Mouse (Mus musculus): ENCODE measurements at regions not wholly inside any gene's neighbourhood (a gene's known extent, or its start where the extent isn't known, plus 50 kb on each side); places are given as distances from the start of the nearest gene placed in this dataset.

DNA sequence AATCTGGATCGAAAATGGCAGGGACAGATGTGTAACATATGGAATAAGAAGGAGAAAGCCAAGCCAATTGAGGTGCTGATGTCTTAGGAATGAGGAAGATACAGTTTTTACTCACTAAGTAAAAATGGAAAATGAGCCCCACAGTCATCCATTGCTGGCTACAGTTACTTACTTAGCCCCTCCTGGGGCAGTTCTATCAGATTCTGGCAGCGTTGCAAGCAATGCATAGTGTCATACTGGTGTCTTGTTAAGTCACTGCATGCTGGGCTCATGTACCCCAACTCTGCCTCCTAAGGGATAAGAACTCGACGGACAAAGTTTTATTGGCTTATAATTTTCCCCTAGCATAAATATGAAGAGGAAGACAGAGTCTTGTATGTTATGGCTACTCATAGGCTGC is 129.4 kb upstream of the Rnd3 start:
- H3K4me3 ChIP-seq (ENCODE audit: insufficient read depth in 1 of 2, low read depth in 1 of 2, low read length in 2 of 2, poor library complexity in 1 of 2, severe bottlenecking in 1 of 2) = no peak overlapping the region
- no peak overlapping the region for H3K27ac ChIP-seq (ENCODE audit: insufficient read depth, low read depth, low read length, poor library complexity, severe bottlenecking)
- H3K4me1 ChIP-seq (ENCODE audit: control insufficient read depth in 2 of 2, insufficient read depth in 2 of 2, low read length in 2 of 2, poor library complexity in 1 of 2) = no peaks in the 10 kb centered on the region
- no peaks in the 10 kb centered on the region for H3K36me3 ChIP-seq (ENCODE audit: control insufficient read depth, insufficient read depth, low read length, poor library complexity, severe bottlenecking)
- H3K9me3 ChIP-seq (ENCODE audit: control insufficient read depth, insufficient read depth, low read depth, low read length) = no peaks in the 10 kb centered on the region
- no peak for DNase-seq (ENCODE audit: low read depth, low spot score)
- TF ChIP-seq ZNF384 (IDR thresholded peaks at IDR 0.05; ENCODE audit: low read depth, low read length) (no peak), CHD2 (IDR thresholded peaks at IDR 0.05; ENCODE audit: low read depth, low read length) (no peak), ZC3H11A (IDR thresholded peaks at IDR 0.05; ENCODE audit: borderline replicate concordance, low read depth, low read length) (no peak), MAFK (IDR thresholded peaks at IDR 0.05; ENCODE audit: insufficient read depth, low read depth, low read length) (no peak), HCFC1 (IDR thresholded peaks at IDR 0.05; ENCODE audit: borderline replicate concordance, insufficient read depth, low read length) (no peak)
- in situ Hi-C loops (cut with MboI; ENCODE audit: low sequenced_read_pairs in 2 of 2, unreplicated experiment in 2 of 2) = no loop called here
- no peak overlapping the region for H3K9ac ChIP-seq (ENCODE audit: insufficient read depth, low read depth, low read length, poor library complexity, severe bottlenecking)

DNA sequence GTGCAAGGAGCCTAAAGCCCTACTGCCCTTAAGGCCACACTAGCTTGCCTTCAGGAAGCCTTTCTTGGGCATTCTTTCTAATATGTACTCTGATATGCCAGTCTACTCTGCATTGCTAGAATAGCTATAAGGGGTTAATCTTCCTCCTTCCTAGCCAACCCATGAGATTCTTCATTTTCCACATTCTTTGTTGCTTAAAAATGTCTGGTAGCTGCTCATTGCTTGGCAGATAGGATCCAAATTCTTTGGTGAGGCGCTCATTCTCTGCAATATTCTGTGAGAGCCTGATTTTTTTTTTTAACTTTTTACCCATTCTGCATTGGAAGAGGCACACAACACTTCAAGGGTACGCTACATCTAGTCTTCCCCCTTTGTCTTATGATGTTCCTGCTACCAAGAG is 127.7 kb upstream of the Rnd3 start:
- Histone ChIP-seq H3K27ac (ENCODE audit: insufficient read depth, low read depth, low read length, poor library complexity, severe bottlenecking) (no peak overlapping the region), H3K36me3 (ENCODE audit: control insufficient read depth, insufficient read depth, low read length, poor library complexity, severe bottlenecking) (no peaks in the 10 kb centered on the region), H3K4me1 (ENCODE audit: control insufficient read depth in 2 of 2, insufficient read depth in 2 of 2, low read length in 2 of 2, poor library complexity in 1 of 2) (no peaks in the 10 kb centered on the region), H3K9me3 (ENCODE audit: control insufficient read depth, insufficient read depth, low read depth, low read length) (no peaks in the 10 kb centered on the region), H3K4me3 (ENCODE audit: insufficient read depth in 1 of 2, low read depth in 1 of 2, low read length in 2 of 2, poor library complexity in 1 of 2, severe bottlenecking in 1 of 2) (no peak overlapping the region), H3K9ac (ENCODE audit: insufficient read depth, low read depth, low read length, poor library complexity, severe bottlenecking) (no peak overlapping the region)
- DNase-seq (ENCODE audit: low read depth, low spot score) = no peak
- no peak for TF ChIP-seq ZNF384 (IDR thresholded peaks at IDR 0.05; ENCODE audit: low read depth, low read length)
- no peak for TF ChIP-seq MAFK (IDR thresholded peaks at IDR 0.05; ENCODE audit: insufficient read depth, low read depth, low read length)
- TF ChIP-seq ZC3H11A (IDR thresholded peaks at IDR 0.05; ENCODE audit: borderline replicate concordance, low read depth, low read length) = no peak
- no peak for TF ChIP-seq HCFC1 (IDR thresholded peaks at IDR 0.05; ENCODE audit: borderline replicate concordance, insufficient read depth, low read length)
- no peak for TF ChIP-seq CHD2 (IDR thresholded peaks at IDR 0.05; ENCODE audit: low read depth, low read length)
- in situ Hi-C loops (cut with MboI; ENCODE audit: low sequenced_read_pairs in 2 of 2, unreplicated experiment in 2 of 2) = no loop called here

DNA sequence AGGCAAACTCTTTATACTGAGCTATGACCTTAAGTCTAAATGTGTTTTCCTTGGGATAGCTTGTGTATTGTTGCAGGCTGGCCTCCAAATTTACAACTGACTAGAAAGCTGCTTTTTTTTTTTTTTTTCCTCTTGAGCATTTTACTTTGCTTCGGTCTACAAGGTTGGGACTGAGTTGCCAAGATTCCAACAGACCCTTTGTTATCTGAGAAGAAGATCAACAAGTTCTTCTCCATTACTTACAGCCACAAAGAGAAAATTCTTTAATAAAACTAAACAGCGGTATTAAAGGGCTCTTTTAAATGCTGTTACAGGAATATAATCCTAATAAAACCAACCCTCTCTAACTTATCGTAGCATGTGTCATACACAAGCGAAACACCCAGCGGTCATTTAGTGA is 124.4 kb upstream of the Rnd3 start:
- H3K9me3 ChIP-seq (ENCODE audit: control insufficient read depth, insufficient read depth, low read depth, low read length) = no peaks in the 10 kb centered on the region
- DNase-seq (ENCODE audit: low read depth, low spot score) = no peak
- H3K4me1 ChIP-seq (ENCODE audit: control insufficient read depth in 2 of 2, insufficient read depth in 2 of 2, low read length in 2 of 2, poor library complexity in 1 of 2) = no peaks in the 10 kb centered on the region
- no peak overlapping the region for H3K4me3 ChIP-seq (ENCODE audit: insufficient read depth in 1 of 2, low read depth in 1 of 2, low read length in 2 of 2, poor library complexity in 1 of 2, severe bottlenecking in 1 of 2)
- TF ChIP-seq ZNF384 (IDR thresholded peaks at IDR 0.05; ENCODE audit: low read depth, low read length) (no peak), ZC3H11A (IDR thresholded peaks at IDR 0.05; ENCODE audit: borderline replicate concordance, low read depth, low read length) (no peak), CHD2 (IDR thresholded peaks at IDR 0.05; ENCODE audit: low read depth, low read length) (no peak), HCFC1 (IDR thresholded peaks at IDR 0.05; ENCODE audit: borderline replicate concordance, insufficient read depth, low read length) (no peak), MAFK (IDR thresholded peaks at IDR 0.05; ENCODE audit: insufficient read depth, low read depth, low read length) (no peak)
- H3K27ac ChIP-seq (ENCODE audit: insufficient read depth, low read depth, low read length, poor library complexity, severe bottlenecking) = no peak overlapping the region
- no peaks in the 10 kb centered on the region for H3K36me3 ChIP-seq (ENCODE audit: control insufficient read depth, insufficient read depth, low read length, poor library complexity, severe bottlenecking)
- no peak overlapping the region for H3K9ac ChIP-seq (ENCODE audit: insufficient read depth, low read depth, low read length, poor library complexity, severe bottlenecking)
- in situ Hi-C loops (cut with MboI; ENCODE audit: low sequenced_read_pairs in 2 of 2, unreplicated experiment in 2 of 2) = no loop called here

DNA sequence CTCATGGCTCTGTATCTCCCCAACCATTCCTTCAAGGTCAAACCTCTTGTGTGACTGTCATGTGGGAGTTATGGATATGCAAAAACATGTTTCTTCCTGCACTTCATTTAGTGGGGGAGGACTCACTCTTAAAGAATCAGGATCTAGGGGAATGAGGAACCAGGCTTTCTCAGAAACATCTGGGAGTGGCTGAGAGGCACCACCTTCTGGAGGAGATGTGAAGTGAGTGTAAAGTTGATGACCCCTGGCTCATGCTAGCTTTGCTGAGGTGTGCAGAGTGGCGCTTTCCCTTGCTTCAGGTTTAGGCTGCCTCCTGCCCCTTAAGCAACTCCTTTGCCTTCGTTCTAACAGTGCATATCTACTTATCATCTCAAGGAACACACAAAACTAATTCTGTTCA is 119.6 kb upstream of the Rnd3 start:
- no peak for DNase-seq (ENCODE audit: low read depth, low spot score)
- no peaks in the 10 kb centered on the region for H3K36me3 ChIP-seq (ENCODE audit: control insufficient read depth, insufficient read depth, low read length, poor library complexity, severe bottlenecking)
- in situ Hi-C loops (cut with MboI; ENCODE audit: low sequenced_read_pairs in 2 of 2, unreplicated experiment in 2 of 2) = no loop called here
- H3K9ac ChIP-seq (ENCODE audit: insufficient read depth, low read depth, low read length, poor library complexity, severe bottlenecking) = no peak overlapping the region
- no peak overlapping the region for H3K4me3 ChIP-seq (ENCODE audit: insufficient read depth in 1 of 2, low read depth in 1 of 2, low read length in 2 of 2, poor library complexity in 1 of 2, severe bottlenecking in 1 of 2)
- H3K4me1 ChIP-seq (ENCODE audit: control insufficient read depth in 2 of 2, insufficient read depth in 2 of 2, low read length in 2 of 2, poor library complexity in 1 of 2) = no peaks in the 10 kb centered on the region
- no peak overlapping the region for H3K27ac ChIP-seq (ENCODE audit: insufficient read depth, low read depth, low read length, poor library complexity, severe bottlenecking)
- H3K9me3 ChIP-seq (ENCODE audit: control insufficient read depth, insufficient read depth, low read depth, low read length) = no peaks in the 10 kb centered on the region
- TF ChIP-seq HCFC1 (IDR thresholded peaks at IDR 0.05; ENCODE audit: borderline replicate concordance, insufficient read depth, low read length) (no peak), ZNF384 (IDR thresholded peaks at IDR 0.05; ENCODE audit: low read depth, low read length) (no peak), CHD2 (IDR thresholded peaks at IDR 0.05; ENCODE audit: low read depth, low read length) (no peak), MAFK (IDR thresholded peaks at IDR 0.05; ENCODE audit: insufficient read depth, low read depth, low read length) (no peak), ZC3H11A (IDR thresholded peaks at IDR 0.05; ENCODE audit: borderline replicate concordance, low read depth, low read length) (no peak)

DNA sequence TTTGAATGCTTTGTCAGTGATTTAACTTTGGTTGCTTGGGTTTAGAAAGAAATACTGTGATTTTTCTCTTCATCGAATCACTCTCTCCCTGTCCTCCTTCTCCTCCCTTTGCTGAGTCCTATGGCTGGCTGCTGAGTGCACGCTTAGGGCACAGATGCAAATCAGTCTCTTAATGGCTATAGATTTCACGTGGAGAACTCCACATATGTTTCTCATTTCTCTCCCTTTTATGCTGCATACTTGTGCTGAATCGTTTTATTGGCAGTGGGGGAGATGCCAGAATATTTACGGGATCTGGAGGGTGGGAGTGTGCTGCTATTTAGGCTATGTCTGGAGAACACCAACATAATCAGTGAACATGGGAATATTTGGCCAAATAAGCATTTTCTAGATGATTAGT is 118.8 kb upstream of the Rnd3 start:
- Histone ChIP-seq H3K4me3 (ENCODE audit: insufficient read depth in 1 of 2, low read depth in 1 of 2, low read length in 2 of 2, poor library complexity in 1 of 2, severe bottlenecking in 1 of 2) (no peak overlapping the region), H3K27ac (ENCODE audit: insufficient read depth, low read depth, low read length, poor library complexity, severe bottlenecking) (no peak overlapping the region), H3K9ac (ENCODE audit: insufficient read depth, low read depth, low read length, poor library complexity, severe bottlenecking) (no peak overlapping the region), H3K9me3 (ENCODE audit: control insufficient read depth, insufficient read depth, low read depth, low read length) (no peaks in the 10 kb centered on the region), H3K4me1 (ENCODE audit: control insufficient read depth in 2 of 2, insufficient read depth in 2 of 2, low read length in 2 of 2, poor library complexity in 1 of 2) (no peaks in the 10 kb centered on the region), H3K36me3 (ENCODE audit: control insufficient read depth, insufficient read depth, low read length, poor library complexity, severe bottlenecking) (no peaks in the 10 kb centered on the region)
- no peak for DNase-seq (ENCODE audit: low read depth, low spot score)
- TF ChIP-seq ZC3H11A (IDR thresholded peaks at IDR 0.05; ENCODE audit: borderline replicate concordance, low read depth, low read length) = no peak
- no peak for TF ChIP-seq MAFK (IDR thresholded peaks at IDR 0.05; ENCODE audit: insufficient read depth, low read depth, low read length)
- TF ChIP-seq HCFC1 (IDR thresholded peaks at IDR 0.05; ENCODE audit: borderline replicate concordance, insufficient read depth, low read length) = no peak
- no peak for TF ChIP-seq ZNF384 (IDR thresholded peaks at IDR 0.05; ENCODE audit: low read depth, low read length)
- no peak for TF ChIP-seq CHD2 (IDR thresholded peaks at IDR 0.05; ENCODE audit: low read depth, low read length)
- in situ Hi-C loops (cut with MboI; ENCODE audit: low sequenced_read_pairs in 2 of 2, unreplicated experiment in 2 of 2) = no loop called here

All from ES-E14 (cell line).